Mouse (Mus musculus) ES-CJ7 (cell line): Measurements from ENCODE around the gene Pagr1a.

ENCODE experiments used
- DNase-seq: peaks from one replicate; pipeline ENCODE4 v3.0.0; 2011; ENCODE audit warnings: low read depth, low spot score

Gene Pagr1a

GRCm38 (mm10) chr7:127016971-127017949 lies at the start of gene Pagr1a:
Pagr1a (minus strand) TSS chr7:127017352.
- peak; percentile 100 for DNase-seq

- no peak for DNase-seq
Measured at GRCm38 (mm10) chr7:127066317-127066716, 49.2 kb upstream of the Pagr1a start.

- DNase-seq, result no peak
Measured at GRCm38 (mm10) chr7:127065538-127065937, 48.4 kb upstream of the Pagr1a start.

- no peak for DNase-seq
Measured at GRCm38 (mm10) chr7:127055026-127055585, 38.0 kb upstream of the Pagr1a start.

- DNase-seq, result peak; percentile 84
Measured at GRCm38 (mm10) chr7:127041851-127042672, 24.9 kb upstream of the Pagr1a start, which contains the start of gene Kif22. Kif22 (minus strand) TSS chr7:127042471.

- DNase-seq, result peak; percentile 66
Measured at GRCm38 (mm10) chr7:127031244-127031643, 14.1 kb upstream of the Pagr1a start.

GRCm38 (mm10) chr7:127030172-127030571 lies 13.0 kb upstream of the Pagr1a start:
- no peak for DNase-seq

GRCm38 (mm10) chr7:127027885-127028284 lies 10.7 kb upstream of the Pagr1a start:
- DNase-seq, result no peak

GRCm38 (mm10) chr7:127026984-127027726 lies 10.0 kb upstream of the Pagr1a start, which contains the start of gene Maz:
Maz (minus strand) TSS chr7:127027037.
- DNase-seq, result peak; percentile 99

GRCm38 (mm10) chr7:127026616-127026983 lies 9.4 kb upstream of the Pagr1a start:
- no peak for DNase-seq

- peak; percentile 83 for DNase-seq
Measured at GRCm38 (mm10) chr7:127026161-127026600, 9.0 kb upstream of the Pagr1a start.

- no peak for DNase-seq
Measured at GRCm38 (mm10) chr7:127025556-127026160, 8.5 kb upstream of the Pagr1a start.

GRCm38 (mm10) chr7:127024755-127025555 lies 7.8 kb upstream of the Pagr1a start:
- peak; percentile 81 for DNase-seq

GRCm38 (mm10) chr7:127023896-127024690 lies 6.9 kb upstream of the Pagr1a start:
- DNase-seq, result no peak

- no peak for DNase-seq
Measured at GRCm38 (mm10) chr7:127023272-127023691, 6.1 kb upstream of the Pagr1a start.

GRCm38 (mm10) chr7:127022528-127023271 lies 5.5 kb upstream of the Pagr1a start:
- no peak for DNase-seq

GRCm38 (mm10) chr7:127021563-127022527 lies 4.7 kb upstream of the Pagr1a start:
- DNase-seq, result peak; percentile 54
